Mouse (Mus musculus): Measurements from ENCODE around the gene Antxrl. TPM values are rescaled to one million over a fixed set of nuclear protein-coding genes. Genes with fewer than 3 reads are reported as not detected.

Antxrl gene
- total RNA-seq, 2 experiments from 2014 or later: not detected

DNA sequence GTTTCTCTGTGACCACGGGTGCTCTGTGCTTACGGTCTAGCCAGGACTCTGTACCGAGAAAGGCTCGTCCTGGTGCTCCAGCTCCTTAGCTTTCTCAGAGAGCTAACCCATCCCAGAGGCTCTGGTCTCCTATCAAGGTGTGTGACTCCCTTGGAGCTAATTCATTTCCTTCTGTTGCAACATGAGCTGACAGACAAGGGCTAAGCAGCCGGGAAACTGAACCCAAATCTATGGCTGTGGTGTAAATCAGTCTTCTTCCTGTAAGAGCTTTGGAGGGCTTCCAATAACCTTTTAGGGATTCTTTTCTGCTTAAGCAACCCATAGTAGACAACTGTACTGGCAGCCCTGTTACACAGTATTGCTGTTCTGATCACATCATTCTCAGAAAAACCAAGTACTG lies 50.1 kb downstream of the Antxrl start, which contains the start of gene A630023A22Rik:
Gene A630023A22Rik, minus strand, starts transcription at position 154 of the 400 bp plus-strand sequence.
- no peak for DNase-seq (ENCODE audit: low spot score in 2 of 2)

GRCm38 (mm10) chr14:34103855-34104254 lies 51.3 kb downstream of the Antxrl start:
- no peak for DNase-seq (ENCODE audit: low spot score in 2 of 2)

- peak; percentile 39 to 54 for DNase-seq (ENCODE audit: low spot score in 2 of 2)
Observed at GRCm38 (mm10) chr14:34104892-34105291, 52.4 kb downstream of the Antxrl start.

GRCm38 (mm10) chr14:34106389-34107062 lies 54.0 kb downstream of the Antxrl start:
- DNase-seq (ENCODE audit: low spot score in 2 of 2): peak in 1 of 2 experiments; percentile 5

DNA sequence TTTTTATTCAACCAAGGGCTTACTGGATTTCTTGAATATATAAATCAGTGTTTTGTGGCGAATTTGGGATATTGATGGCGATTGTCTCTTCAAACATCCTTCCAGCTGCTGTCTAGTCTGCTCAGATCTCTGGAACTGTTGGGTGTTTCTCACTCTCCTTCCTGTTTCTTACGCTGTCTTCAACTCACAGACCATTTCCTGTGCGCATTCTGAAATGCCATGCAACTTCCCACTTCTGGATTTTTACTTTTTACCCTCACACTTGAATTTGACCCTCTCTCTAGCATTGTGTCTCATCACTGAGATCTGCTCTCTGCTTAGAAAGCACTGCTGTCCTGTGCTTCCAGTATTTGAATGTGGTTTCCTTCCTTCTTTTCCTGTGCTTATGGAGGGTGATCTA lies 55.1 kb downstream of the Antxrl start:
- DNase-seq (ENCODE audit: low spot score in 2 of 2): no peak

DNA sequence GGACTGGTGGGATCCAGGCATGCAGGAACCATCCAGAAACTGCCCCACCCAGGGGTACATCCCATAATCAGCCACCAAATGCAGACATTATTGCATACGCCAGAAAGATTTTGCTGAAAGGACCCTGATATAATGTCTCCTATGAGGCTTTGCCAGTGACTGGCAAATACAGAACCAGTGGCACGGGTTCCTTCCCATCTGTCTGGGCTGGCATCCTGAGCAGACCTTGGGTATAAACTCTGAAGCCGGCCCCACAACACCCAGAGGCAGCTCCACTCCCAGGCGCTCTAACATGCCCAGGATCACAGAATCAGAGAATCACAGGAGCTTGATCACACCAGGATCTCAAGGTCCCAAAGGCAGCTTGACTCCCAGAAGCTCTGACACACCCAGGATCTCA lies 61.8 kb downstream of the Antxrl start:
- peak in 1 of 2 experiments; percentile 5 for DNase-seq (ENCODE audit: low spot score in 2 of 2)

DNA sequence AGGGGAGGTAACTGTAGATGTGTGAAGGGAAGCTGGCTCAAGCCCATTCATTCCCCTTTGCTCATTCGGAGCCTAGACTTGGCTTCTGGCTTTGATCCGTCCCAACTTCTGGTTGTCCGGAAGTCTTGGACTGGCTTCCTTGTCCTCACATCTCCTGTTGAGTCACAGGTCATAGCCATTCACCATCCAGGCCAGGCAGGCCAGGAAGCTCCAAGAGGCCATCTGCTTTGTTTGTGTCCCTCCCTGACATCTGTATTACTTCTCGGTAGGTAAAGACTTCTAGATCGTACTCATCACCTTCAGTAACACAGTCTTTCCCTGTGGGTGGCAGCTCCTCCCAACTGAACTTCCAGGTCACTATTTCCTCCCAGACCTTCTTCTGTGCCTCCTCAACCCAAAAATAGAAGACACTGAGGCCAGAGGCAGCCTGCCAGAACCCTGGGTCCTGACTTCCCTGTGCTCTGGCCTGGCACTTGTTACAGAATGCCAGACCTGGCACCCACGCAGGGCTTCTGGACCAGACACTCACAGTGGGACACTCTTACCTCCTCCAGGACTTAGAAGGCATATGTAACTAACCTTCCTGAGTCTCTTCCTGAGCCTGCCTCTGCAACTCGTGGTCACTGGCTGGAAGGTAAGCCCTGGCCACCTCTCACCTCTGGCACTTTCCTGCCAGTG lies 66.7 kb downstream of the Antxrl start:
- no peak for DNase-seq (ENCODE audit: low spot score in 2 of 2)

GRCm38 (mm10) chr14:34120016-34120910 lies 67.8 kb downstream of the Antxrl start:
- no peak for DNase-seq (ENCODE audit: low spot score in 2 of 2)

DNA sequence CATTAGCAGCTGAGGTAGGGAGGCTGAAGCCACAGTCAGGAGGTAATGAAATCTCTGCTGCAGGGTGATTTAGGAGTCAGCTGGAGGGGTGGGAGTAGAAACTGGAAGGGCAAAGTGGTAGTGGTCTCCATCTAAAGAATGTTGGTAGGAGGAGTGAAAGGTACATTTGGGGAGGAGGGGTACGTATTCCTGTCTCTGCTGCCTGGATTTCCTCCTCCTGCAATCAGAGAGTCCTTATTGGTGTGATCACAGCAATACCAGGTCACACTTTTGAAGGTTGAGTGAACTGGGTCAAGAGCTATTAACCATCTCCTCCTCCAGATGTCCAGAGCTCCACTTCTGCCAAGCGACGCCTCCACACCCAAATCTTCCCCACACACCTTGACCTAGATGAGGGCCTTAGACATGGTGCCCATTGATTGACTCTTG lies 68.4 kb downstream of the Antxrl start:
- no peak for DNase-seq (ENCODE audit: low spot score in 2 of 2)

DNA sequence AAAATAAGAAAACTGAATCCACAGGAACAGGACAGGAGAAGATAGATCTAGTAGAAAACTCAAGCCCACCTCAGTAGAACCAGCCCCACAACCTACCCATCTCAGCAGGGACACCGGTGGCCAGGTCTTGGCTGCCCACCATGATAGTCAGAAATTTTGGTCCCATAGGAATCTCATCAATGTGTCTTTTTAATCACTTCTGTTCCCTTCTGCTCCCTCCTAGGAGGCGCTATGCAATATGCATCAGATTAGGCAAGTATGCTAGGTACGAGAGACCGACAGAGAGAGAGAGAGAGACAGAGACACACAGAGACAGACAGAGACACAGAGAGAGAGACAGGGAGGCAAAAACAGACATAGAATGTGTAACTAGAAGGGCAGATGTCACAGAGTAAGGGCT lies 69.2 kb downstream of the Antxrl start:
- no peak for DNase-seq (ENCODE audit: low spot score in 2 of 2)

Other genes starting within 250 kb of the Antxrl start
- gene Gdf10, start 129.1 kb upstream of the Antxrl start, total RNA-seq (2021): 1 to 10 TPM; 9.3 TPM
- not detected for gene Gdf2, start 111.7 kb upstream of the Antxrl start, total RNA-seq (2021)
- gene Rbp3, start 98.7 kb upstream of the Antxrl start, total RNA-seq (2021): under 1 TPM; 0.09 to 0.10 TPM
- gene Zfp488, start 73.9 kb upstream of the Antxrl start, total RNA-seq (2021): 10 to 100 TPM in 1 of 2 experiments, 1 to 10 TPM in 1; 9.7 to 10.6 TPM
- gene Gm30083, start 37.5 kb upstream of the Antxrl start, total RNA-seq (2021): not detected
- not detected for gene Gm5460, start 35.9 kb upstream of the Antxrl start, total RNA-seq (2021)
- under 1 TPM; 0.41 to 0.58 TPM for gene Anxa8, start 33.3 kb downstream of the Antxrl start, total RNA-seq (2021)
- gene A630023A22Rik, start 50.0 kb downstream of the Antxrl start, total RNA-seq (2021): not detected
- gene Npy4r, start 99.8 kb downstream of the Antxrl start, total RNA-seq (2021): under 1 TPM in 1 of 2 experiments, not detected in 1; 0.10 TPM
- 1 to 10 TPM; 2.7 to 7.0 TPM for gene Gprin2, start 148.9 kb downstream of the Antxrl start, total RNA-seq (2021)
- gene Syt15, start 166.9 kb downstream of the Antxrl start, total RNA-seq (2021): 1 to 10 TPM; 1.1 to 1.7 TPM

Data from layer of hippocampus, postnatal 14 days (tissue).